Mouse (Mus musculus): Measurements from ENCODE around the gene Pitpnm2.

Gene Pitpnm2

DNA sequence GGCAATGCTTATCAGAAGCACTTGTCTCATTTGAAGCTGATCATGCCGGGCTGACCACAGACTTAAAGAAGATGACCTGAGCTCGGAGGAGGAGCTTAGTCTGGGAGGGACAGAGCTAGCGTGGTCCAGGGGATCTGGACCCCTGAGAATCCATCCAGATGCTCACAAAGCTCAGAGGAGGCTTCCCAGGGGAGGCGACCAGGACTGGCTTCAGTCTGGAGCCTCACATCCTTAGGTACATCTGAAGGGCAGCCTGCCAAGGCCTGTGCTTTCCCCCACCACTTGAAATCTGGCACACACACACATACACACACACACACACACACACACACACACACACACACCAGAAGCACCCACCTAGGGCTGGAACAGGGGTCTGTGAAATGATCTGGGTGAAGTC lies 47.5 kb downstream of the Pitpnm2 start:
- no peak for DNase-seq (ENCODE audit: low spot score in 2 of 2)

DNA sequence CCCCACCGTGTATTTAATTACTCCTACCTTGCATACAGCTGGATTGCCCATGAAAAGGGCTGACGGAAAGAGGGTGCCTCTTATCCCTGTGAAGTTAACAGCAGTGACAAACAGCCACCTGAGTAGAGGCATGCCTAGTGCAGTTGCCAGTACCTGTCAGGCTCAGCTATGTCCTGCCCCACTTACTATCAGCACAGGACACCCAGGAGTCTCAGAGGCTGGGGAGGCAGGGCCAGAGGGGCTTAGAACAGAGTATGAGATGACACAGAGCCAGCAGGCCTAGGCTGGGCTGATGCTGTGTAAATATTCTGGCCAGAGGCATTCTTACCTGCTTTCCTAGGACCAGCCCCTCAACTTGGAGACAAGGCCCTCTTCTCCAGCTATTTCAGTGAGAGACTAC lies 48.0 kb downstream of the Pitpnm2 start:
- DNase-seq (ENCODE audit: low spot score in 2 of 2), result no peak

DNA sequence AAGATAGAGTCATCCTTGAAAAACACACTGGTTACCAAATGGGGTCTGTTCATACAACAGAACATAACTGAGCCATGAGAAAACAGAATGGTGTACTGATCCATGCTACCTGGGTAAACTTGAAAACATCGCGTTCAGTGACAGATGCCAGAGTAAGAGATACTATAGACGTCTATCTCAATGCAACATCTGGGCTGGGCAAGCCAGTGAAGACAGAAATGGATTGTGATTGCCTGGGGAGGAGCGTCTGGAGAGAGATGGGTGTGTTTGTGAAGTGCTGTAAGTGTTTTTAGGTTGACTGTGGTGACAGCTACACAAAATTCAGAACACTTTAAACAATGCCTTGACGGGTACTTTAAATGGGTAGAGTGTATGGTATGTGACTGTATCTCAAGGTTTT lies 48.7 kb downstream of the Pitpnm2 start:
- no peak for DNase-seq (ENCODE audit: low spot score in 2 of 2)

DNA sequence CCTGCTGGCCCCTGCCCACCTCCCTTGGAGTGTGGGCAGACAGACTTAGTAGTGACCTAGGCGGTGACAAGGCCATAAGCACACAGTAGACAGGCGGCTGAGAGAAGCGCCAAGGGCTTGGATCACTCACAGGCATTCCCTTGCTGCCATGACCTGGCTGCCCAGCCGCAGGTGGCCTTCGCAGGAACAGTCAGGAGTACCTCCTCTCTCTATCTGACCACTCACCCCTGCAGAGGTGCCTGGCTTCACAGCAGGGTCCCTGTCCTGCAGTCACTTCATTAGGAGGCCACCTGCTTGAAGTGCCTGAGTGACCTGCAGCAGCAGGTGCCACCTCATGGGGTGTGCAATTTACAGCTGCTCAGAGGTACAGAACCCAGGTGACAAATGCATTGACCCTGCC lies 50.4 kb downstream of the Pitpnm2 start:
- DNase-seq (ENCODE audit: low spot score in 2 of 2), result no peak

DNA sequence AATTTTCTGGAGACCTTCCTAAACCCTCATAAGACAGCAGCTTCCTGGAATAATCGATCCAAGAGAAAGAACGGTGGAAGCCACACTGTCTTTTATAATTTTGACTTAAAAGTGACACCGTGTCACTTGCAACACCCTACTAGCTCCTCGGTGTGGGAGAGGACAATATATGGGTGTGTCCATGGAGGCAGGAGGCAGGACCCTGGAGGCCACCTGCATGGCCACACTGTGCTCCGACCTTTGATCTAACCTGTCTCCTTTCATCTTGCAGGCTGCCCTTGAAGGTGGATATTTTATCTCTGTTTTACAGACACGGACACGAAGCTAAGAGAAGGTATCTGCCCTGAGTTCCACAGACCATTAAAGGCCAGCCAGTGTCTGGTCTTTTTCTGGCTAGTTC lies 51.1 kb downstream of the Pitpnm2 start:
- DNase-seq (ENCODE audit: low spot score in 2 of 2), result no peak

DNA sequence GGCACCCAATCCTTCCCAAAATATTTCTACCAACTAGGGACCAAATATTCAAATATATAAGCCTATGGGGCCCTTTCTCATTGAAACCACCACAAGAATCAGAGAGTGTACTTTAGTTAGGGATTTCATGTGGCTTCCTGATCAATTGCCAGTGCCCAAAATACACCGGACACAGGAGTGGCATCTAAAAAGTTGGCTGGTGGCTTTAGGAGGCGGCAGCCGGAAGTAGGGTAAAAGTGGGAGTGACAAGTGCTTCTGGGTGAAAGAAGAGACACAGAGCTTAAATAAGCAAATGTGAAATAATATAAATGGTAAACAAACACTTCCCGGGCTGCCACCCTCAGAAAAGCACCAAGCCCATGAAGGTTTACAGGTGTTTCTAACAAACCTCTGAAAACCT lies 53.5 kb downstream of the Pitpnm2 start:
- no peak for DNase-seq (ENCODE audit: low spot score in 2 of 2)

DNA sequence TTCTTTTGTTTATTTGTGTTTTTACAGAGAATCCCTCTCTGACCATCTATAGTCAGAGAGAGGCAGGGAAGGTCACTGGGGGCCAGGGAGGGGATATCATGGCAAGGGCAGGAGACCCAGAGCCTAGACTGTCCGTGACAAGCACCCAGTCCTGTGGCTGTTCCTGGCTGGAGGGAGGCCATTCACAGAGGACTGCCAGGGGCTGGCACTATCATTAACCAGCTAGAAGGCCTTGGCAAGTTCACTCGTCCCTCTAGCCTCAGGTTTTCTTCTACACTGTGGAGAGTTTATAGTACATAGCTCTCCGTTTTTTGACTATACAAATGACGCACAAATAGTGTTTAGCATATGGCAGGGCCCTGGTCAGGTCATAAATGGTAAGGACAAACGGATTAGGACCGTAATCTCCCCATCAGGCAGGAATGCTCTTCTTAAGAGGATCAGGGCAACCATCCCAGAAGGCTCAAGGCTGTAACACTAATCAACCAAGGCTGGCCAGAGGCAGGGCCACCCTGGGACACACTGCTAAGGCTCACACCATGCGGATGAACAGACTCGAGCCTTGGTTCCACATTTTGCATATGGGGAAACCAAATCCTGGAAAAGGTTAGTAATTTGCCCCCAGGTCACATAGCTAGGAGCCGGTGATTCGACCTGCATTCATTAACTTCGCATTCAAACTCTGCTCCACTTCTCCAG lies 55.0 kb downstream of the Pitpnm2 start:
- DNase-seq (ENCODE audit: low spot score in 2 of 2), result no peak

DNA sequence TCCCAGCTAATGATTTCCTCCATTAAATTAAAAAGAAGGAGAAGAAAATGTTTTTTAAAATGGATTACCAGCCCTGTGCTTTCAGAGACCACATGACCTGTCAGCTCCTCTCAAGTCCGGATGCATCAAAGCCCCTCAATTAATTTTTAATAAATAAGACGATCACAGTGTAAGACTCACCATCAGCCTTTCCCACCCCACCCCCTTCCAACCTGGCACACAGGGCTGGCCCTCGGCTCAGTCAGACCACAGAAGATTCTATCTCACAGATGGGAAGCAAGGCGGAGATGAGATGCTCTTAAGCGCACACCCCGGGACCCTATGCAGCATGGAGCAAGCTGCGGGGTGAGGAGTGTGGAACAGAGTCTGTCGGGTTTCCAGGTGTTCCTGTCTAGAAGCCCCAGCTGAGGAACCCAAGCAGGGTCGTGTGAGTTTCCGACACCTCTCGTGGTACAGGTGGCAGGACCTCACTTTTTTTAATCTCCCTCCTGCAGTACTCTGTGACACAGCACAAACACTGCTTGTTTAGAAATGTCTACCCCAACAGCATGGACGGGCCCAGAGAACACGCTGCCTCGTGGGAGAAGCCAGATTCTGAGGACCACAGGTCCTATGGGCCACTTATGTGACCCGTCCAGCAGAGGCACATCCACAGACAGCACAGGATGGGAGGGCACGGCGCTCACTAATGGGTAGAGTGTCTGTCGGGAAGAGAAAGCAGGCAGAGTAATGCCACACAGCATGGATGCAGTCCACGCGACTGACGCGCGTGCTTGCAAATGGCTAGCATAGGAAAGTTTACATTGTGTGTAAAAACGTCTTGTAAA lies 56.1 kb downstream of the Pitpnm2 start:
- no peak for DNase-seq (ENCODE audit: low spot score in 2 of 2)

DNA sequence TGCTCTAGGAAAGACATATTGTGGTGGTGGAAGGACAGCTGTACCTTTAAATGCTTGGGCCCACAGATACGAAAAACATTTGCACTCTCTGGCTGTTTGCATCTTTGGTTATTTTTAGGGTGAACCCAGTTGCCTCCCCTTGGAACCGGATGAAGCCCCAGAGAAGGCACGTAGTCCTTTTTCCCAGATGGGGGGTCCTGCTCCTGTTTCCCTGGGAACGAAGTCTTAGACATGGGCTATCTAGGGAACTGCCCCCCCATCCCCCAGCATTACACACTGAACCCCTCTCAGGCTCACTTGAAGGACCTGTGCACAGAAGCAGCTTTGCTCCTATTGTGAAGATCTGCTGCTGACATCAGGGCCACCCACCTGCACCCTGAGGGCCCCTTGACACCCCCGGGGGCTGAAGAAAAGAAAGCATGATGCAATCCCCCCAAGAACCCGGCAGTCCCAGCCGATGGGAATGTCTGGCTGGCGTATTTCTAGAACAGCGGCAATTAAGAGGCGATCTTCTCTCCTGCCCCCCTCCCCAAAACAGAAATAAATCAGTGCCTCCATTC lies 56.8 kb downstream of the Pitpnm2 start:
- no peak for DNase-seq (ENCODE audit: low spot score in 2 of 2)

DNA sequence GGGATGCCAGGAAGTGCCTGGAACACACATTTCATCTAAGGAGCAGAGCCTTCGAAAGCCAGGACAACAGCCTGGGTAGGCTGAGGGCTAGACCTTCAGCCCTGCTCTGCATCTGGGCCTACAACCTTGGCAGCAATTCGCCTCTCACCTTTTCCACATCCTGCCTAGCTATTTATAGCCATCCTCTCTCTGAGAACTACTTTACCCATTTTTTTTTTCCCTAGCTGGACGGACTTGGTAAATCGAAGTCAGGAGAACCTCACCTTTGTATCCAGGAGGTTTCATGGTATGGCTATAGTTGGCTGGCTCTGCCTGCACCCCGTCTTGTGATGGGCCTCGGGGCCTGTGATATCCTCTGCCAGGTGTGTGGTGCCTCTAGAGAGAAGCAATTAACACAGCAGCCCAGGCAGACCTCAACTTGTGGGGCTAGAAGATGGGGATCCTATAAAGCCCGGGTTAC lies 57.3 kb downstream of the Pitpnm2 start:
- no peak for DNase-seq (ENCODE audit: low spot score in 2 of 2)

DNA sequence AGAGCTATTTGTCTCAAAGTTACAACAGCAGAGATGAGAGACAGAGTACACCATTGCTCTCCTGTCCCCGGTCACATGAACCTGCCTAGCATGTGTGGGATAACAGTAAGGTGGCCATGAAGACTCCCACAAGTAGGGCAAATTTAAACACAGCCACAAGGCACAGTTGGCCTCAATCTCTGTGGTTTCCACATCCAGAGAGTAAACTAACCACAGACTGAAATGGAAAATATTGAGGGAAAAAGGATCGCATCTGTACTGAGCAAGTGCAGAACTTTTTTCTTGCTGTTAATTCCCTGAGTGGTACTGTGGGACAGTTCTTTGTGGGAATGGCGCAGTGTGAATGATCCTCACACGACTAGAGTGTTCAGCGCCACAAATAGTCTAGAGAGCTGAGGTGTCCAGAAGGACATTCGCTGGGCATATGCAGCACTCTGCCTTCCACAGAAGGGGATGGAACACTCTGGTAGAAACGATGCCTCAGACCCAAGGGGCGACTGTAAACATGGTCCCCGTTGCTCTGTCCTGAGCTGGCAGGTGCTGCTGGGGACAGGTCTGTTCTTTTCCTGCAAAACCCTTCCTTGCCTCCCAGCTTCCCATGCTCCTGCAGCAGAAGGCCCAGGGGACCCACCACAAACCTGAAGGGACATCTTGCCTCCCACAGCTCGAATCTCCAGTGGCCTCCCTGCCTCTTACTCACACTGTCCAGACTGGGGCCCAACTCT lies 59.3 kb downstream of the Pitpnm2 start:
- no peak for DNase-seq (ENCODE audit: low spot score in 2 of 2)

DNA sequence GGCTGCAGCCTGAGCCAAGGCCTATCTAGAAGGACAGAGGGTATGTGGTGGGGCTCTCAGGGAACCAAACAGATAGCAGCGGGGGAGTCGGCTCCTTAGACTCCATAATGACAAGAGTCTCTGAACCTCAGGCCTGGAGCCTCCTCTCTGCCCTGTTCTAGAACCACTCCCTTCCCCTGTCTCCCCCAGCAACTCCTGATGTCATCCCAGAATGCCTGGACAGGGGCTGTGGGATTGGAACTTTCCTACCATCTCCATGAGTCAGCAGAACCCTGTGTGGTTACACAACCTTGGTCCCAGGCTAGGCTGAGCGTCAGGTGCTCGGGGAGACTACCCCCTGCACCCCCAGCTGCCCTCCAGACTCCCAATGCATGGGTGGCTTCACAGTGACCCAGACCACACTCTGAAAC lies 60.0 kb downstream of the Pitpnm2 start:
- DNase-seq (ENCODE audit: low spot score in 2 of 2), result no peak

DNA sequence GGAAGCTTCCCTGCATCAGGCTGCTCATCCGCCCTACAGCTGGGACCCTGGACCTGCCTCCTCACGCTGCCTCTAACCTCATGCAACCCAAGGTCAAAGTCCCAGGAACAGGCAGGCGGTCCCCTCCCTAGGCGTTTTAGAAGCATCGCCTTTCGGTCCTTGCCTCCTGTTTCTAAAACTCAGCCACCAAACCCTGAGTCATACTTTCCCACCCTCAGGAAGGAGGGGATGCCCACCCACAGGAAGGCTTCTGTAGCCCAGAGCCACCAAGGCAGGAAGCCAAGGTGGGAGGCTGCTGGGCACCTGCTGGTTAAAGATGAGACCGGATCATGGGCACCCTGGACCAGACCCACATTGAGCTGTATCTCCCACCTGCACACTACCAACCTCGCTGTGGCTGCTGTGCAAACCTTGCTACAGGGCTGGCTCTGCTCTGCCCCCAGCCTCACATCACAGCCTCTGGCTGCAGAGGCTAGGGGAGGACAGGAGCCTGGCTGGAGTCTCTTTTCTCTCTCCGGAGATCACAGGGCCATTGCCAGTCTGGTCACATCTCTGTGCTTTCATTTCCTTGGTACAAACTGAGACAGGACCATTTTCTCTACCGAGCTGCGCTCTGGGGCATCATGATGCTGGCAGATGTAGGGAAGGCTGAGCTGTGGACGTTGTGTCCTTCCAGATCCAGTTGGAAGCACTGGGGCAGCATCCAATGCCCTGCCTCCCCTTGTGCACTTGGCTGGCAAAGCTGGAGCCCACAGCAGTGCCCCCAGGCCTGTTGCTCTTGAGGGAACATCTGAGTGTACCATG lies 61.9 kb downstream of the Pitpnm2 start:
- DNase-seq (ENCODE audit: low spot score in 2 of 2), result no peak

DNA sequence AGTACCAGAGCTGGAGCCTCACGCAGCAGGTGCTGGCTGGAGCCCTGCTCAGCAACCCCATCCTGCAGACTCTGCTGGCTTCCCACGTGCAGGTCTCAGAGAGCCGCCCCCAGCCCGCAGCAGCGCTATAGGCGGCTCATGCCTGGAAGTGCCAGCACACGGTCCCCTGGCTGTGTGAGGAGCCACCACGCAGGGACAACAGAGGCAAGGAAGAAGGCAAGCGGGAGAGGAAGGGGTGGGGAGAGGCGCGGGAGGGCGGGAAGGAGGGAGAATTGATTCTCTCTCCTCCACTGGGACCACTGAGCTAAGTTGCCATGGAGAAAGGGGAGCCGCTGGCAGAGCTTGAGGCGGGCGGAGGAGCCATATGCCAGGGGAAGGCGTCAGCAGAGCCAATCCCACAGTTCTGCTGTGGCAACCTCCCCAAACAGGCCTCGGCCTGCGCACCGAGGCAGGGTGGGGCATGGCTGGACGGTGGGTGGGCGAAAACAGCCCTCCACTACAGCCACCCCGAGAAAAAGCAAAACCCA lies 62.5 kb downstream of the Pitpnm2 start:
- no peak for DNase-seq (ENCODE audit: low spot score in 2 of 2)

DNA sequence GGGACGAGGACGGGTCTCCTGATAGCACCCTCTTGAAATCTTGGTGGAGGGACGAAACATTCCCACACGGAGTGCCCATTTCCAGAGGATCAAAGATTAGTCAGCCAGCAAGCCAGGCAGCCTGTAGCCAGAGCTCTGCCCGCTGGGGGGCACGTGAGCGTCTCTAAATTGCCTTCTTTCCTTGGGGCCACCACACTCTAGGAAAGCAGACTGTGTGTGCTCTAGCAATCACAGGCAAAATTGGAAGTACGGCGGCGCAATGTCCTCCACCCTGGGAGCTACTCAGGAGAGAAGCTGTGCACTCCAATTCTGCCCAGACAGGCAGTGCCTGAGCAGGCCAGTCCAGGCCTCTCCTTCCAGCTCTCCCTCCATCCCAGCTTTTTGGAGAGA lies 63.1 kb downstream of the Pitpnm2 start:
- no peak for DNase-seq (ENCODE audit: low spot score in 2 of 2)

DNA sequence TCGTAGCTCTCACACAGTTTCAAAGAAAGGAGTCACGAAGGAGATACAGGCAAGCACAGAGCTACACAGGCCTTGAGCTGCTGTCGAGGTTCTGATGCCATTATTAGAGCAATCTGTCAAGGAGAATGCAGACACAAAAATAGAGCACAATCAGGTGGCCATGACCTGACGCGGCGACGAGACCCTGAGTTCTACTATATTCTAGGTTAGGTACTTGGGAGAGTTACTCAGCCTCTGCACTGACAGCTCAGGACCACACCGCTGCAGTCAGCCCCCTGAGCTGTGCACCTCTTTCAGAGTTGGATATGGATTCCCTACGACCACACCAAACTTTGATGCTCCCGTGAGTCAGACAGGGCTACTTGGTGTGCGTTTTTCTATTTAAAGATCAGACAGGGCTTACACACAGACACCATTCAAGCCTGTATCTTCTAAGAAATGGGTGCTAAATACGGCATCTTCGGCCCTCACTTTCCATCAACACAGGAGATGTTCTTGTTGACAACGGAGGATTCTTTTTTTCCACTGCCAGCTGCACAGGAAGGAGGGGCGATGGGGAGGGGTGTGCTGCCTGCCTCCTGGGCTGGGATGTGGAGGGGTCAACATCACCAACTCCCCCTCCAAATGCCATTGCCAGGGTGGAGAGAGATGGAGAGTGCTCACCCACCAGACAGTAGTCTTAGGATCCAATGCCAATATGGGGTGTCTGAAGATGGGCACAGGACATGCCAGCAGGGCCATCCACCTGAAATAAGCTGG lies 63.7 kb downstream of the Pitpnm2 start:
- DNase-seq (ENCODE audit: low spot score in 2 of 2), result no peak

DNA sequence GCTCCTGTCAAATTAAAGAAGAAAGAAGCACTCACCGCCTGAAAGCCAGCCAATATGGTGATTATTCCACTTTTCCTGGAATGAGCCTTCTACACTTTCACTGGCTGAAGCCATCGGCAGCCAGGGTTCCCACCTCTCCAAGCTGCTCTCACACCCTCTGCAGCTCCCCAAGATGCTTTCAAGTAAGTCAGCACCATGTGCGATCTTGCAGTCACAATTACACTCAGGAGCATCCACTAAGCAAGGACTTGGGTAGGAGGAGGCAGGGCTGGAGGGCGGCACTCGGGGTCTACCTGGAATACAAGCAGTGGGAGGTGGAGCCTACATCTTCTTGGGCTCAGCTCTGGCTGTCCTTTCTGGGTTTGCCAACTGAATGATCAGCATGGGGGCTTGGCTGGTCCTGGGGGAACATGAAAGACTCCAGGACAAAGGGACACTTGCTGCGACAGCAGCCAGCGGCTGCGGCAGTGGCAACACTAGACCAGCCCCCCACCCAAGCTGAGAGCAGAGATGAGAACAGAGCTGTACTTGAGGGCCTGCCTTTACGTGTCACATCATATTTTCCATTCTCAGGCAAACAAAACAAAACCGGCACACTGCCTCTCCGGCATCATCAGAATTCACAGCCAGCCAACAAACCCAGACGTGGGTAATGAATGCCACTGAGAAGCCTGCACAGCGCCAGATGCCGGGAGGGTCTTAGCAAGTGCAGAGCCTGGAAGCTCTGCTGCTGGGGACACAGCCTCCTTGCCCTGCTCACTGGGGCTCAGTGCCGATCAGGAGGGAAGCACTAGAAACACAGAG lies 64.5 kb downstream of the Pitpnm2 start:
- no peak for DNase-seq (ENCODE audit: low spot score in 2 of 2)

DNA sequence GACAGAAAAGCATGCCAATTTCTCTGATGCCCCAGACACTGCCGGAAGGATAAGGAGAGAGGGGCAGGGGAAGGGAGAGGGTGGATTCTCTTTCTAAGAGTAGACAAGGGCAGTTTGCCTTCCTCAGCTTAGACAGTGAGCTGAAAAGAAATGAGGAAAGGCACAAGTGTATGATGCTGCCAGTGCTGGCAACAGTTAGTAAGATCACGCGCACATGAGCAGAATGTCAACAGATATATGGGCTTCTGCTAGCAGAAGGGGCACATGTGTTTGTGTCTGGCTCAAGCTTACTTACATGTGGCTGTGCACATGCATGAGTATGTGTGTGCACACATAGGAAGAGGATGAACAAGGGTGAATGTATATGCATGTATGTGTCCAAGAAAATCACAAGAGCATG lies 65.4 kb downstream of the Pitpnm2 start:
- no peak for DNase-seq (ENCODE audit: low spot score in 2 of 2)

DNA sequence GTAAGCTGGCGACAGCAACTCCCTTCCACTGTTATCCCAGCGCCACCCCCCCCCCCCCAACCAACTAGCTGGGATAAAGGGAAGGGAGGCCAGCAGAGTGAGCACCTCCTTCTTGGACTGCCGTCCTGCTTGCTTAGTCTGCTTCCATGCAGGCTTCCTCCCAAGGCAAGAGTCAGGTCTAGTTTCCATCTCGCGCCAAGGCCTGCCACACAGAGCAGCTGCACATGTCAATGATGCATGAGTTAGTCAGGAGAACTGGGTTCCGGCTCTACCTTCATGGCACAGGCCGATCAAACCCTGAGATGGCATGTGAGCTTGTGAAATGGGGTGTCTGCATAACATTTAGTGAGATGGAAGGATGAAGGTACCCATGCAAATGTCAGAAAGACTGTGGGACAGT lies 66.9 kb downstream of the Pitpnm2 start:
- DNase-seq (ENCODE audit: low spot score in 2 of 2), result no peak

DNA sequence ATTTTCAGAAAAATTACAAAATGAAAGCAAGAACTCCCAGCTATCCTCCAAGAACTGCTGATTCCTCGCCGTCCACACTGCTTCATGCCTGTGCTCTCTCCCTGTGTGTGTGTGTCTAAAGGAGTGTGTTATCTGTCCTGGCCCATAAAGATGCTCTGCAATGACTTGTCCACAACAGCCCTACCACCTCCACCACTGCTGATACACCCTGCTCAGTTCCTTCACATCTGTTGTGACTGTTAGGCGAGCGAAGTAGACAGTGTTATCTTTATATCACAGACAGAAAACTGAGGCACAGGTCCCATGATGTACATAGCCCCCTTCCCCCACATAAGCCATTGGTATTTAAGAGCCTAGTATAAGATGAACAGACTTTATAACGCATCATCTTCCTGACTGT lies 67.5 kb downstream of the Pitpnm2 start:
- no peak for DNase-seq (ENCODE audit: low spot score in 2 of 2)
